Mouse (Mus musculus) heart, postnatal 25 days (tissue): ENCODE measurements around the gene Spata31d1a. TPM values are rescaled to one million over a fixed set of nuclear protein-coding genes. Genes with fewer than 3 reads are reported as not detected.

ENCODE experiments used
- total RNA-seq, 2 experiments: library from RNA; stranded (reverse); gene quantifications; 2 replicates each; pipeline ENCODE4 v1.2.3; 2021

Spata31d1a gene
- total RNA-seq, 2 experiments from 2014 or later: not detected

Other genes with a start within 250 kb of the Spata31d1a start
- 100 to 1,000 TPM; 143 to 166 TPM for gene Agtpbp1, start 125.1 kb downstream of the Spata31d1a start, total RNA-seq
- gene Naa35, start 125.1 kb downstream of the Spata31d1a start, total RNA-seq: 10 to 100 TPM; 78.6 to 96.1 TPM
- gene Golm1, start 34.5 kb downstream of the Spata31d1a start, total RNA-seq: 10 to 100 TPM; 16.2 to 18.3 TPM
- not detected for gene 4921517D22Rik, start 16.2 kb downstream of the Spata31d1a start, total RNA-seq
- not detected for gene Spata31d1b, start 2.0 kb upstream of the Spata31d1a start, total RNA-seq
- gene Spata31d1d, start 21.4 kb upstream of the Spata31d1a start, total RNA-seq: not detected
- gene 1700014D04Rik, start 36.4 kb upstream of the Spata31d1a start, total RNA-seq: not detected
- gene Isca1, start 59.5 kb upstream of the Spata31d1a start, total RNA-seq: 100 to 1,000 TPM; 221 to 222 TPM
- not detected for gene Gm49354, start 71.9 kb upstream of the Spata31d1a start, total RNA-seq
- gene Tut7, start 112.8 kb upstream of the Spata31d1a start, total RNA-seq: 10 to 100 TPM; 41.4 to 41.9 TPM